Mouse (Mus musculus): ENCODE measurements around the gene Rac2.

GRCm38 (mm10) chr15:78594831-78595230 lies 22.2 kb upstream of the Rac2 start:
- no peak for TF ChIP-seq CTCF (IDR thresholded peaks at IDR 0.05; ENCODE audit: low read depth, low read length)
- no peak for TF ChIP-seq POLR2A (IDR thresholded peaks at IDR 0.05; ENCODE audit: borderline replicate concordance, low read depth, low read length)

Measured in bone marrow macrophage, adult 2 months (primary cell).